Mouse (Mus musculus): Measurements from ENCODE around the gene Bcat1. TPM values are rescaled to one million over a fixed set of nuclear protein-coding genes. Genes with fewer than 3 reads are reported as not detected.

Gene Bcat1
- polyA plus RNA-seq, 1 experiment from 2014 or later = 105 TPM

Other genes with a start within 250 kb of the Bcat1 start
- 0.58 and 1.1 TPM in 2 replicates for gene Lrmp, start 39.5 kb upstream of the Bcat1 start, polyA plus RNA-seq (2014; fragmentation: Nextera tagmentation; extraction: Ambion mirVana)
- gene Casc1, start 134.8 kb upstream of the Bcat1 start, polyA plus RNA-seq (2014; fragmentation: Nextera tagmentation; extraction: Ambion mirVana) = 1.0 and 1.1 TPM in 2 replicates
- 23.2 and 26.6 TPM in 2 replicates for gene Etfrf1, start 134.9 kb upstream of the Bcat1 start, polyA plus RNA-seq (2014; fragmentation: Nextera tagmentation; extraction: Ambion mirVana)
- 120 and 133 TPM in 2 replicates for gene Kras, start 174.1 kb upstream of the Bcat1 start, polyA plus RNA-seq (2014; fragmentation: Nextera tagmentation; extraction: Ambion mirVana)